Mouse (Mus musculus): ENCODE data around the gene Pdcd1lg2. TPM values are rescaled to one million over a fixed set of nuclear protein-coding genes. Genes with fewer than 3 reads are reported as not detected.

The Pdcd1lg2 gene
- polyA plus RNA-seq, 1 experiment from 2014 or later = not detected

- H3K9me3 ChIP-seq (replicated peaks; ENCODE audit: control insufficient read depth, low read length) = no peaks in the 10 kb centered on the region
- no peak overlapping the region for H3K4me3 ChIP-seq (ENCODE audit: low read depth, low read length)
- 88% methylated on average over 9 of the region's 9 CpGs for WGBS
- H3K27me3 ChIP-seq (ENCODE audit: control insufficient read depth, insufficient read depth, low read length) = no peaks in the 10 kb centered on the region
- no peak overlapping the region for H3K4me2 ChIP-seq (ENCODE audit: low read depth, low read length)
- no peak for DNase-seq (ENCODE audit: low spot score)
- no peak overlapping the region for H3K9ac ChIP-seq (replicated peaks; ENCODE audit: low read length)
- ATAC-seq (replicated peaks; ENCODE audit: insufficient number of reproducible peaks, low FRiP score, low TSS enrichment, low read depth) = no peak
- H3K27ac ChIP-seq (replicated peaks; ENCODE audit: low read depth, low read length) = no peak overlapping the region
- H3K36me3 ChIP-seq (replicated peaks; ENCODE audit: control insufficient read depth, insufficient read depth, low read depth, low read length) = no peaks in the 10 kb centered on the region
- H3K4me1 ChIP-seq (ENCODE audit: control insufficient read depth, insufficient read depth, low read length) = no peaks in the 10 kb centered on the region
These were observed 56.1 kb downstream of the Pdcd1lg2 start for GRCm38 (mm10) chr19:29466819-29467218.

- Histone ChIP-seq H3K9me3 (replicated peaks; ENCODE audit: control insufficient read depth, low read length) (no peaks in the 10 kb centered on the region), H3K4me3 (ENCODE audit: low read depth, low read length) (no peak overlapping the region), H3K36me3 (replicated peaks; ENCODE audit: control insufficient read depth, insufficient read depth, low read depth, low read length) (no peaks in the 10 kb centered on the region), H3K9ac (replicated peaks; ENCODE audit: low read length) (no peak overlapping the region), H3K4me2 (ENCODE audit: low read depth, low read length) (no peak overlapping the region), H3K27ac (replicated peaks; ENCODE audit: low read depth, low read length) (no peak overlapping the region), H3K4me1 (ENCODE audit: control insufficient read depth, insufficient read depth, low read length) (no peaks in the 10 kb centered on the region), H3K27me3 (ENCODE audit: control insufficient read depth, insufficient read depth, low read length) (no peaks in the 10 kb centered on the region)
- no peak for DNase-seq (ENCODE audit: low spot score)
- 86% methylated on average over 10 of the region's 10 CpGs for WGBS
- no peak for ATAC-seq (replicated peaks; ENCODE audit: insufficient number of reproducible peaks, low FRiP score, low TSS enrichment, low read depth)
These were observed 58.4 kb downstream of the Pdcd1lg2 start for GRCm38 (mm10) chr19:29468941-29469685.

- Histone ChIP-seq H3K4me2 (ENCODE audit: low read depth, low read length) (no peak overlapping the region), H3K27ac (replicated peaks; ENCODE audit: low read depth, low read length) (no peak overlapping the region), H3K9ac (replicated peaks; ENCODE audit: low read length) (no peak overlapping the region), H3K36me3 (replicated peaks; ENCODE audit: control insufficient read depth, insufficient read depth, low read depth, low read length) (no peaks in the 10 kb centered on the region), H3K27me3 (ENCODE audit: control insufficient read depth, insufficient read depth, low read length) (no peaks in the 10 kb centered on the region), H3K9me3 (replicated peaks; ENCODE audit: control insufficient read depth, low read length) (no peaks in the 10 kb centered on the region), H3K4me1 (ENCODE audit: control insufficient read depth, insufficient read depth, low read length) (no peaks in the 10 kb centered on the region), H3K4me3 (ENCODE audit: low read depth, low read length) (no peak overlapping the region)
- no peak for ATAC-seq (replicated peaks; ENCODE audit: insufficient number of reproducible peaks, low FRiP score, low TSS enrichment, low read depth)
- no peak for DNase-seq (ENCODE audit: low spot score)
- 95% methylated on average over 2 of the region's 2 CpGs for WGBS
These were observed 59.1 kb downstream of the Pdcd1lg2 start for GRCm38 (mm10) chr19:29469686-29470254.

- peak; percentile 8 for DNase-seq (ENCODE audit: low spot score)
These were observed 59.9 kb downstream of the Pdcd1lg2 start for GRCm38 (mm10) chr19:29470652-29471051.

GRCm38 (mm10) chr19:29472424-29472823 is 61.7 kb downstream of the Pdcd1lg2 start:
- Histone ChIP-seq H3K27ac (replicated peaks; ENCODE audit: low read depth, low read length) (no peak overlapping the region), H3K27me3 (ENCODE audit: control insufficient read depth, insufficient read depth, low read length) (no peaks in the 10 kb centered on the region), H3K9me3 (replicated peaks; ENCODE audit: control insufficient read depth, low read length) (no peaks in the 10 kb centered on the region), H3K9ac (replicated peaks; ENCODE audit: low read length) (no peak overlapping the region), H3K4me2 (ENCODE audit: low read depth, low read length) (no peak overlapping the region), H3K4me1 (ENCODE audit: control insufficient read depth, insufficient read depth, low read length) (no peaks in the 10 kb centered on the region), H3K36me3 (replicated peaks; ENCODE audit: control insufficient read depth, insufficient read depth, low read depth, low read length) (no peaks in the 10 kb centered on the region), H3K4me3 (ENCODE audit: low read depth, low read length) (no peak overlapping the region)
- ATAC-seq (replicated peaks; ENCODE audit: insufficient number of reproducible peaks, low FRiP score, low TSS enrichment, low read depth) (no peak), DNase-seq (ENCODE audit: low spot score) (no peak)
- WGBS = 87% methylated on average over 8 of the region's 8 CpGs

More at GRCm38 (mm10) chr19:29470652-29471051, 59.9 kb downstream of the Pdcd1lg2 start:
- Histone ChIP-seq H3K27ac (replicated peaks; ENCODE audit: low read depth, low read length) (no peak overlapping the region), H3K9me3 (replicated peaks; ENCODE audit: control insufficient read depth, low read length) (no peaks in the 10 kb centered on the region), H3K36me3 (replicated peaks; ENCODE audit: control insufficient read depth, insufficient read depth, low read depth, low read length) (no peaks in the 10 kb centered on the region), H3K27me3 (ENCODE audit: control insufficient read depth, insufficient read depth, low read length) (no peaks in the 10 kb centered on the region), H3K9ac (replicated peaks; ENCODE audit: low read length) (no peak overlapping the region), H3K4me1 (ENCODE audit: control insufficient read depth, insufficient read depth, low read length) (no peaks in the 10 kb centered on the region), H3K4me3 (ENCODE audit: low read depth, low read length) (no peak overlapping the region), H3K4me2 (ENCODE audit: low read depth, low read length) (no peak overlapping the region)
- WGBS = 27% methylated on average over 4 of the region's 4 CpGs
- no peak for ATAC-seq (replicated peaks; ENCODE audit: insufficient number of reproducible peaks, low FRiP score, low TSS enrichment, low read depth)

- no peak overlapping the region for H3K4me2 ChIP-seq (ENCODE audit: low read depth, low read length)
- ATAC-seq (replicated peaks; ENCODE audit: insufficient number of reproducible peaks, low FRiP score, low TSS enrichment, low read depth) (no peak), DNase-seq (ENCODE audit: low spot score) (no peak)
- WGBS = 94% methylated on average over 5 of the region's 5 CpGs
- H3K27me3 ChIP-seq (ENCODE audit: control insufficient read depth, insufficient read depth, low read length) = no peaks in the 10 kb centered on the region
- no peaks in the 10 kb centered on the region for H3K9me3 ChIP-seq (replicated peaks; ENCODE audit: control insufficient read depth, low read length)
- H3K27ac ChIP-seq (replicated peaks; ENCODE audit: low read depth, low read length) = no peak overlapping the region
- no peaks in the 10 kb centered on the region for H3K4me1 ChIP-seq (ENCODE audit: control insufficient read depth, insufficient read depth, low read length)
- H3K36me3 ChIP-seq (replicated peaks; ENCODE audit: control insufficient read depth, insufficient read depth, low read depth, low read length) = no peaks in the 10 kb centered on the region
- H3K9ac ChIP-seq (replicated peaks; ENCODE audit: low read length) = no peak overlapping the region
- H3K4me3 ChIP-seq (ENCODE audit: low read depth, low read length) = no peak overlapping the region
These were observed 62.2 kb downstream of the Pdcd1lg2 start for GRCm38 (mm10) chr19:29472946-29473345.

GRCm38 (mm10) chr19:29474803-29475202 is 64.1 kb downstream of the Pdcd1lg2 start:
- no peaks in the 10 kb centered on the region for H3K27me3 ChIP-seq (ENCODE audit: control insufficient read depth, insufficient read depth, low read length)
- no peaks in the 10 kb centered on the region for H3K36me3 ChIP-seq (replicated peaks; ENCODE audit: control insufficient read depth, insufficient read depth, low read depth, low read length)
- H3K9ac ChIP-seq (replicated peaks; ENCODE audit: low read length) = no peak overlapping the region
- WGBS = 51% methylated on average over 2 of the region's 2 CpGs
- no peak overlapping the region for H3K27ac ChIP-seq (replicated peaks; ENCODE audit: low read depth, low read length)
- H3K4me3 ChIP-seq (ENCODE audit: low read depth, low read length) = no peak overlapping the region
- ATAC-seq (replicated peaks; ENCODE audit: insufficient number of reproducible peaks, low FRiP score, low TSS enrichment, low read depth) (no peak), DNase-seq (ENCODE audit: low spot score) (no peak)
- no peak overlapping the region for H3K4me2 ChIP-seq (ENCODE audit: low read depth, low read length)
- H3K9me3 ChIP-seq (replicated peaks; ENCODE audit: control insufficient read depth, low read length) = no peaks in the 10 kb centered on the region
- H3K4me1 ChIP-seq (ENCODE audit: control insufficient read depth, insufficient read depth, low read length) = no peaks in the 10 kb centered on the region

GRCm38 (mm10) chr19:29475210-29475620 is 64.5 kb downstream of the Pdcd1lg2 start:
- Histone ChIP-seq H3K27ac (replicated peaks; ENCODE audit: low read depth, low read length) (no peak overlapping the region), H3K9me3 (replicated peaks; ENCODE audit: control insufficient read depth, low read length) (no peaks in the 10 kb centered on the region), H3K9ac (replicated peaks; ENCODE audit: low read length) (no peak overlapping the region), H3K27me3 (ENCODE audit: control insufficient read depth, insufficient read depth, low read length) (no peaks in the 10 kb centered on the region), H3K4me1 (ENCODE audit: control insufficient read depth, insufficient read depth, low read length) (no peaks in the 10 kb centered on the region), H3K4me2 (ENCODE audit: low read depth, low read length) (no peak overlapping the region), H3K4me3 (ENCODE audit: low read depth, low read length) (no peak overlapping the region), H3K36me3 (replicated peaks; ENCODE audit: control insufficient read depth, insufficient read depth, low read depth, low read length) (no peaks in the 10 kb centered on the region)
- 74% methylated on average over 4 of the region's 4 CpGs for WGBS
- ATAC-seq (replicated peaks; ENCODE audit: insufficient number of reproducible peaks, low FRiP score, low TSS enrichment, low read depth) = no peak
- DNase-seq (ENCODE audit: low spot score) = no peak
